Mouse (Mus musculus) kidney, postnatal 36 days (tissue): ENCODE data around the gene N4bp3.

Experiments
- DNase-seq, 2 experiments: peaks; one replicate each; pipeline ENCODE4 v3.0.0; 2021 to 2022; ENCODE audit warnings: mixed read lengths in 2 of 2

N4bp3 gene

DNA sequence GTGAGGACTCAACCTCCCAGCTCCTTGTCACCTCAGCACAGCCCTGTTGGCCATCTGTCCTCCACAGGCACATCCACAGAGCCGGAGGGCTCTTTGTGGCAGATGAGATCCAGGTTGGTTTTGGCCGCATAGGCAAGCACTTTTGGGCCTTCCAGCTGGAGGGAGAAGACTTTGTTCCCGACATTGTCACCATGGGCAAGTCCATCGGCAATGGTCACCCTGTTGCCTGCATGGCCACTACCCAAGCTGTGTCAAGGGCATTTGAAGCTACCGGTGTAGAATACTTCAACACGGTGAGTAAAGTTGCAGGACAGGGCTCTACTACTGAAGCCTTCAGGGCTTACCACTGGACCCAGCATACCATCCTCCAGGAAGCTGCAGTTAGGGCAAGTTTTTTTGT, 56.8 kb downstream of the N4bp3 start:
- DNase-seq = no peak

GRCm38 (mm10) chr11:51593368-51593767, 57.3 kb downstream of the N4bp3 start:
- DNase-seq = no peak
